Mouse (Mus musculus): ENCODE results near the gene Npas3.
"Not testable (repeated sequence)": the region's sequence is repeated elsewhere in the genome, so short reads cannot be mapped to it uniquely, and the experiment has no call there.

Gene Npas3

GRCm38 (mm10) chr12:53248101-53248727 is at the start of gene Npas3:
Npas3 (plus strand) TSS chr12:53248677.
- peak in 1 of 2 experiments; percentile 18 for DNase-seq

GRCm38 (mm10) chr12:53217141-53217540 is 31.3 kb upstream of the Npas3 start:
- no peak for DNase-seq

GRCm38 (mm10) chr12:53222742-53223141 is 25.7 kb upstream of the Npas3 start:
- no peak for DNase-seq

- DNase-seq: no peak
Measured at GRCm38 (mm10) chr12:53227356-53227755, 21.1 kb upstream of the Npas3 start.

- no peak for DNase-seq
Measured at GRCm38 (mm10) chr12:53229419-53229818, 19.1 kb upstream of the Npas3 start.

- DNase-seq: no peak
Measured at GRCm38 (mm10) chr12:53246181-53246580, 2.3 kb upstream of the Npas3 start.

- no peak for DNase-seq
Measured at GRCm38 (mm10) chr12:53246581-53247490, 1.6 kb upstream of the Npas3 start.

- no peak for DNase-seq
Measured at GRCm38 (mm10) chr12:53247491-53248035, 914 bp upstream of the Npas3 start.

- DNase-seq: no peak
Measured at GRCm38 (mm10) chr12:53248796-53249195, 319 bp downstream of the Npas3 start.

GRCm38 (mm10) chr12:53251701-53252181 is 3.3 kb downstream of the Npas3 start:
- no peak for DNase-seq

- DNase-seq: peak in 1 of 2 experiments; percentile 29
Measured at GRCm38 (mm10) chr12:53252213-53252571, 3.7 kb downstream of the Npas3 start.

- peak in 1 of 2 experiments; percentile 28 for DNase-seq
Measured at GRCm38 (mm10) chr12:53252572-53253422, 4.3 kb downstream of the Npas3 start.

- peak in 1 of 2 experiments; percentile 30 for DNase-seq
Measured at GRCm38 (mm10) chr12:53253461-53254159, 5.1 kb downstream of the Npas3 start.

- DNase-seq: no peak
Measured at GRCm38 (mm10) chr12:53254160-53254480, 5.6 kb downstream of the Npas3 start.

- not testable (repeated sequence) for DNase-seq
Measured at GRCm38 (mm10) chr12:53274502-53274901, 26.0 kb downstream of the Npas3 start.

GRCm38 (mm10) chr12:53277393-53277792 is 28.9 kb downstream of the Npas3 start:
- no peak for DNase-seq

GRCm38 (mm10) chr12:53290341-53290740 is 41.9 kb downstream of the Npas3 start:
- no peak for DNase-seq

- DNase-seq: no peak
Measured at GRCm38 (mm10) chr12:53290846-53291245, 42.4 kb downstream of the Npas3 start.

- DNase-seq: no peak
Measured at GRCm38 (mm10) chr12:53292010-53292409, 43.5 kb downstream of the Npas3 start.

- DNase-seq: no peak
Measured at GRCm38 (mm10) chr12:53292508-53293300, 44.2 kb downstream of the Npas3 start.

GRCm38 (mm10) chr12:53294011-53294410 is 45.5 kb downstream of the Npas3 start:
- no peak for DNase-seq

All from cerebellum, postnatal 36 days (tissue).